1 mouse cellular context compared by ENCODE assay signal in the genomic region with DNA sequence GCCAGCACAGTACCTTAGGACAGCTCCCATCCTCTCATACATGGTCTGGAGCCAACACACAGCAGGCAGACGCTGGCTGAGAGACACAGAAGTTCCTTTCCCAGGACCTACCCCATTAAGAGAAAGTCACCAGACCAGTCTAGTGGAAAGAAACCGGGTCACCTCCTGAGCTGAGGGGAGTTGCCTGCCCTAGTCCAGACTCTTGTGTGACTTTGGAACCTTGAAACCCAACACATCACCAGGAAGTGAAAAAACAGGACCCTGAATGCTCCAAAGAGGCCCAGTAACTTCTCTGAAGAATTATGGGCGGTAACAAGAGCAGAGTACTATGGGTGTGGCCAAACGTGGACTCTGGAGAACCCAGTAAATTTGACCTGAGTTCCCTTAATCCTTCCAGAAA.
TF ChIP-seq lines count a peak whose summit lies in the region.

No protein-coding gene starts in this region.

TF ChIP-seq in MEL, 35 proteins besides CTCF, POLR2A, EP300 and RAD21 (continued from another document):
- TF ChIP-seq JUND (IDR thresholded peaks at IDR 0.05; ENCODE audit: low read depth, low read length): no peak
- TF ChIP-seq POLR2AphosphoS2 (IDR thresholded peaks at IDR 0.05; ENCODE audit: low read length): no peak
